Mouse (Mus musculus) right cerebral cortex, postnatal 14 days (tissue): ENCODE data around the gene Bcl2l14.

Experiments used
- DNase-seq: peaks from one replicate; pipeline ENCODE4 v3.0.0; 2022

Bcl2l14 gene

GRCm38 (mm10) chr6:134407226-134407625 is 11.1 kb downstream of the Bcl2l14 start:
- no peak for DNase-seq

DNA sequence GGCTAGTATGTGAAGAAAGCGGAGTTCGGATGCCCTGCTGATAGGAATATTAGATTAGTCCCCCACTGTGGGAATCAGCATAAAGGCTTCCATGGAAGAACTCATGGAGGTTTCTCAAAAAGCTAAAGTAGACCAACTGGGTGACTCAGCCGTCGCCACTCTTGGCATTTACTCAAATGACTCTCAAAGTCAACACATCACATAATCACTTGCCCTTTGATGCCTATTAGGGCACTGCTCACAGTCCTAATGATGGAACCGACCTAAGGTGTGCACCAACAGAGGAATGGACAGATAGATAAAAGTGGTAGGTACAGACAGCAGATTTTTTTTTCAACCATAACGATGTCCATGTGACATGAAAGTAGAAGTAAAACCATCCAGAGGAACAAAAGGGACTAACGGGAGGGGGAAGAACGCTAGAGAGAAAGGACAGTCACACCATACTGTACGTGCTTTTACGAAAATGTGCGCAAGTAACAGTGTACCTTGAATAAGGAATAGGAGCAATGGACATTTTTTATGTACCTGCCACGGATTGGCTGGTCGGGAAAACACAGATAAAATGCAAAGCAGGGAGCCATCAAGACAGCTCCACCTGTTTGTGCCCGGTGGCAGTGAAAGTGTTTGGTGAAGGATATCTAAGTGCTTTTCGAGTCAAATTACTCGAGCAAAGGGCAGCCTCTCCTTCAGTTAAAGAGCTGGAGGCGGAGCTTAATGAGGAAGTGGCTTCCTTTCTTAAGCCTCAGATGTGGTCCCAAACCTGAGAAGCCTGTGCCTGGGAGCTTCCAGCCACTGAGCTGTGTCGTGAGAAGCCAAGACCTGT is 17.8 kb downstream of the Bcl2l14 start:
- no peak for DNase-seq

DNA sequence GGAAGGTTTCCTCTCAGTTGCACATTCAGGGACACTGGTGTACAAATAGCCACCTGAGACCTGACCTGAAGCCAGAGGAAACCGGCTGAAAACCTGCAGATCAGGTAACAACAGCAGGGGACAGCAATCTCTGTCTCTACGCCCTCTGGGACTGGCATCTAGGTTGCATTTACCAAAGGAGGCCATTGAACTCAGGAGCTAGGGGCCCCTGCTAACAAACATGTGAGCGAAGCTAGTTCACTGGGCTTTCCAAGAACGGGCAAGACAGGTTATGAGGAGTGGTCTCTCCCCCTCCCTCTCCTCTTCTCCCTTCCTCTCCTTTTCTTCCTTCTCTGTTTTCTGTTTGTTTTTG is 18.4 kb downstream of the Bcl2l14 start:
- no peak for DNase-seq

DNA sequence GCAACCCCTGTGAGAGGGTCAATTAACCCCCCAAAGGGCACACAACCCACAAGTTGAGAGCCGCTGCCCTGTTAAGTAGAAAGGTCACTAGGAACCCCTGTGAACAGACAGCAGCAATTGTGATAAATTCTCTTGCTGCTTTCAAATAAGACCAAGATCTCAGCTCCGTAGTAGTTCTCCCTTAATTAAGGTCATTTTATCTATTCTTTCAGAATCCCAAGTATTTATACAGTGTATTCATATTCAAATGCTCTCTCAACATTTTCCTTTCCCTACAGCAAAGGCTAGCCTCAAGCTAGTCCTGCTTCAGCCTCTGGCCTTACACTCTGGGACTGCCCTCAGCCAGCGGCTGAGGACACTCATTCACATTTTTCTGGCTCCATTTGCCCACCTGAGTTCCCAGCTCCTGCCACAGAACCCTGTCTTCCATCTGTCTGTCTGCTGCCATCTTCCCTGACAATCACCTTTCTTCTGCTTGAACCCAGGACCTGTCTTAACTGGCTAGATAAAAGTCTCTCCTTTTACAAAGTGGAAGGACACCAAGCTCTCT is 20.5 kb downstream of the Bcl2l14 start:
- DNase-seq, result no peak

- no peak for DNase-seq
These were observed 21.8 kb downstream of the Bcl2l14 start for GRCm38 (mm10) chr6:134417886-134418285.

GRCm38 (mm10) chr6:134420375-134420774 is 24.3 kb downstream of the Bcl2l14 start:
- DNase-seq, result no peak

DNA sequence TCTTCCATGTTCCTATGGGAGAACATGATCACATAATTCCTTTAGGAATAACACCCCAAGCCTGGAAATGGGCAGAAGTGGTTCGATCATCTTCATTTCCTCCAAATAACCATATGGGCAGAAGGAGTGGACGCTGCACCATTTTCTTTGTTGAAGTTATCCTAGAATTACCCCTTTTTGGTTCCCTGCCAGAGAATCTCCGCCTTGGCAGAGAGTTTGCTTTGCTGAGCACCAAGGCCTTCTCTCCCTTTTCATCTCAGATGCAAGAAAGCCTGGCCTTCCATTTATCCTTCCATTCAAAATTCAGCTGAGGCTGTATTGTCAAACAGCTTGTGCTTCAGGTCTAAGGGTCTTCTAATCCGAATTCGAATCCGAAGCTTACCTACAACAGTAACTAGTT is 25.8 kb downstream of the Bcl2l14 start:
- DNase-seq, result no peak

DNA sequence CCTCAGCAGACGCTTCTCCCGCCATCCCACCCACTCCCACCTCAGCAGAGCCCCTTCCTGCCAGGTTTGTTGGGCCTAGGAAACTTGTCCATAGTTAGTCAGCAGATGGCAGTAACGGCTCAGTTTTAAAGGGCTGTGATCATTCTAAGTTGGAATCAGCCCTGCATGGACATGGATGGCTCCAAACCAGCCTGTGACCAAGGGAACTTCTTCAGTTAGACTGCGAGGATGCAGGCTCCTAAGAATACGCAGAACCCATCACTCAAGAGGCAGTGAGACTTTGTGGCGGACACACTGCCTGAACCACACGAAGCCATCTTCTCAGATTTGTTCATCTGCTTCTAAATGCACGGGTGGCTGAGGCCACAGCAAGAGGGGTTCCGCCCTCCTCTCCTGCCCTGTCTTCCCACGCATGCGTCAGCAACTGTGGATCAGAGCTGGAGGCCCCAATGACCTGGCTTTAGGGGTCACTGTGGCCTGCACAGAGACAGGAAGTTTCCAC is 29.1 kb downstream of the Bcl2l14 start:
- DNase-seq, result peak; percentile 52

DNA sequence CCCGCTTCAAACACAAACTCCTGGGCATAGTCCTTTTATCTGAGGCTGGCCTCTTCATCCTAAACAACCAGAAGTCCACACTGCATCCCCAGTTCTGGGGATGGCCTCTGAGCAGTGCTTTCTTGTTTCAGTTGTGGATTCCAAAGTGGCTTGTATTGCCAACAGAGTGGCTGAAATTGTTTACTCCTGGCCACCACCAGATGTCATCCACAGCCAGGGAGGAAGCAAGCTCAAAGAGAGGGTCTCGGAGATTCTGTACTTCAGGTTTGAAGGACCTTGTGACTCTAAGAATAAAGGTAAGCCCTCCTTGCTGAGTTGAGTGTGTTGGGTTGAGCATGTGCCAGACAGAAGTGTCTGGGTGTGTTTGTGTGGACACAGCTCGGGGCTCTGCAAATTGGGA is 31.0 kb downstream of the Bcl2l14 start:
- no peak for DNase-seq

DNA sequence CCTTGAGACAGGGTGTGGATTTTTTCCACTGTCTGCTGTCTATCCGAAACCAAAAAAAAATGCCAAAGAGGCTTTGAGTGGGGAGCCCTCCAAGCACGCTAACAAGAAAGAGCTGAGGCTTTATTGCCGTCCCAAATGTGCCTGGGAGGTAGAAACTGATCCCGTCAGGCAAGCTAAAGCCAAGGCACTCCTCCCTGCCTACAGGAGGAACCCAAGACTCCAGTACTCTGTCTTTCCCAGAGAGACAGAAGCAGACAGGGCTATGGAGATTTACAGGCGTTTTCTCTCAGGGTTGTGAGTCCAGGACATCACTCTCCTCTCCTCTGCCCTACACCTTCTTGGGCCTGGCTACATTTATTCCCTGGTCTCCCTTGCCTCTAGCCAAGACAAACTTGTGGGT is 32.3 kb downstream of the Bcl2l14 start:
- no peak for DNase-seq

DNA sequence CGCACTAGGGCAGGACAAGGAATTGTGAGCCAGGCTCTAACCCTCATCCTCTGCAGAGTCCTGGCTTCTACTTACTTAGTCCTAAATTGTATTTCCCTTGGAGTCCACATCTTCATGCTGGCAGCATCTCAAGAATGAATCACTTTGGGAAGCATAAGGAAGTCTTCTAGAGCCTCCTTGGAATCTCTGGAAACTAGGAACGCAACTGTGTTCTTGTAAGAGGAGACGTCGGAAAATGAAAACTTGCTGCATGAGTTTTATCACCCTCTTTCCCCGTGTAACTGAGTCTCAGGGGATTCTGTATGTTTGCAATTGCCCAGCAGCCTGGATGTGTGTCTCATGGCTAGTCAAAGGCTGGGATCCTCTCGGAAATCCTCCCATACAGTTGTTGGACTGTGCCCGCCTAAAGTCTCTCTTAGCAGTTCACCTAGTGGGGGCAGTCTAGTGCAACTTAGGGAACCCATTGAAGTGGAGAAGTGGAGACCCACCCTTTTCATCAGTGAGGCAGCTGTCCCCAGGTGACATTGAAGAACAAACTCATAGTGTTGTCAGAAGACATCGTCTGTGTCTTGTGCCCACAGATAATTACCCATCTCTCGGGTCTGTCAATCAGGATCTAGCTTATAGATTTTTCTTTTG is 34.2 kb downstream of the Bcl2l14 start:
- DNase-seq, result no peak

- no peak for DNase-seq
These were observed 35.5 kb downstream of the Bcl2l14 start for GRCm38 (mm10) chr6:134431583-134431982.

- no peak for DNase-seq
These were observed 37.2 kb downstream of the Bcl2l14 start for GRCm38 (mm10) chr6:134433281-134433680.

DNA sequence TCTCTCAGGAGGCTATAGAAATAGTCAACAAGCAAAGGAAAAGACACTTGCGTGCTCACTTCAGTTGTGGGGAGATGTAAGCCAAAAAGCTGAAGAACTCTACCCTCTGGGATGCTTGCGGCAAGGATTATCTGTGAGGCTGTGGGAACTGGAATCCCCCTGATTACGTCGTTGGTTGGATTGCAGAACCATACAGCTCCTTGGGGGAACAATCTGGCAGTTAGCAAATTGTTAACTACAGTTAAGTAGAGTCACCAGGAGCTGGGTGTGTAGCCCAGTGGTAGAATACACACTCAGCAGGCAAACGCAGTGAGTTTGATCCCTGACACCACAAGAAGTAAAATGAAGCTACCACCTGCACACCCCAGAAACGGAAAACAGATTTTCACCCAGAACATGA is 37.9 kb downstream of the Bcl2l14 start:
- no peak for DNase-seq

- no peak for DNase-seq
These were observed 38.8 kb downstream of the Bcl2l14 start for GRCm38 (mm10) chr6:134434866-134435390.

- no peak for DNase-seq
These were observed 40.8 kb downstream of the Bcl2l14 start for GRCm38 (mm10) chr6:134436955-134437354.

GRCm38 (mm10) chr6:134439401-134440021 is 43.4 kb downstream of the Bcl2l14 start:
- DNase-seq, result peak; percentile 39

- no peak for DNase-seq
These were observed 43.9 kb downstream of the Bcl2l14 start for GRCm38 (mm10) chr6:134440023-134440422.

DNA sequence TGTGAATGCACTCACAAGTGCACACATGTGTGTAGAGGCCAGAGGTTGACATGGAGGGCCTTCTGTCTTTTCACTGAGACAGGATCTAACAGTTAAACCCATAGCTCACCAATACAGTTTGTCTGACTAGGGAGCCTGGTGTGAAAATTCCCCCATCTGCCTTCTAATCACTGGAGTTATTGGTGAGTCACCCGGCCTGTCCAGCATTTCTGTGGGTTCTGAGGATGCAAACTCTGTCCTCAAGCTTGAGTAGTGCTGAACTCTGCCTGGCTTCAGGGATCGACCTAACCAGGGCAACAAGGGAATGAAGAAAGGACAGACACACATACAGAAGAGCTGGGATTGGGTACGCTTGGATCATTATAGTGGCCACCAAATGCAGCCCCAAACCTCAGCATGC is 45.6 kb downstream of the Bcl2l14 start:
- no peak for DNase-seq

GRCm38 (mm10) chr6:134442219-134442618 is 46.1 kb downstream of the Bcl2l14 start:
- DNase-seq, result no peak

DNA sequence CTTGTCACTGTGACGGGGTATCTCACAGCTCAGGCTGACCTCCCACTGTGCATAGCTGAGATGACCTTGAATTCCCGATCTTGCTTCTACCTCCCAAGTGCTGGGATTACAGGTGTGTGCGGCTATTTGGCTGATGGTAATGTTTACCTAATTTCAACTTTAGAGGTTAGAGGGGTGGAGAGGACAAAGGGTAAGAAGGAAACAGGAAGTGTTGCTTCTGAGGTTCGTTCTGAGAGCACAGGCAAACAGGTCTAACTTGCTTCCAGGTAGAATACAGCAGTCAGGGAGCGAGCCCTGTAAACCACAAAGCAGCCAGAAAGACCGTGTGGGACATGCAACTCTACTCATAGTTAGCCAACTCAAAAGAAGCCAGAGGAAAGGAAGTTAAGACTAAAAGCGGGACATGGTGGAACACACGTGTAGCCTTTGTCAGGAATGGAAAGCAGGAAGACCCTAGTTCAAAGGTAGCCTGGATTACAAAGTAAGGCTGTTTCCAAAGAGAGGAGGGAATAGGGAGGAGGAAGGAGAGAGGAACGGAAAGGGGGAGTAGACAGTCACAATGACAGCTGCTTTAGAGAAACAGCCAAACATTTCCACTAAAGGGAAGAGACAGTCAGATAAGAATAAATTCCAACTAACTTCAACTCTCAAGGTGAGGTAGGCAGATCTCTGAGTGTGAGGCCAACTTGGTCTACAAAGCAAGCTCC is 47.2 kb downstream of the Bcl2l14 start:
- no peak for DNase-seq

DNA sequence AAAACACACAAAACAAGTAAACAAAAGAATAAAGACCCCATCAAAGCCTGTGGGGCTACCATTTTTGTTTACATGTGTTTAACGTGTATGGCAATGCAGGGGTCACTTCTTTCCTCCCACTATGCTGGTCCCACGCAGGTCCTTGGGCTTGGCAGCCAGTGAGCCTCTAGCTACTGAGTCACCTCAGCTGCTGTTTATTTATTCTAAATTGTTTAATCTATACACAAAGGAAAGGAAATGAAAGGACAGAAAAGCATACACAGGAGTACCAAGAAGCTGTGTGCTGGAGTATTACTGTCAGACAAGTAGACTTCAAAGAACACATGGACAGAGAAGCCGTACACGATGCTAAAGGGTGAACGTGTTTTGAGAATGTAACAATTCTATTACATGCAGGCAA is 47.8 kb downstream of the Bcl2l14 start:
- no peak for DNase-seq

- no peak for DNase-seq
These were observed 52.3 kb downstream of the Bcl2l14 start for GRCm38 (mm10) chr6:134448451-134448850.
